ENCODE assay signal across 8 mouse cellular contexts in the genomic region with DNA sequence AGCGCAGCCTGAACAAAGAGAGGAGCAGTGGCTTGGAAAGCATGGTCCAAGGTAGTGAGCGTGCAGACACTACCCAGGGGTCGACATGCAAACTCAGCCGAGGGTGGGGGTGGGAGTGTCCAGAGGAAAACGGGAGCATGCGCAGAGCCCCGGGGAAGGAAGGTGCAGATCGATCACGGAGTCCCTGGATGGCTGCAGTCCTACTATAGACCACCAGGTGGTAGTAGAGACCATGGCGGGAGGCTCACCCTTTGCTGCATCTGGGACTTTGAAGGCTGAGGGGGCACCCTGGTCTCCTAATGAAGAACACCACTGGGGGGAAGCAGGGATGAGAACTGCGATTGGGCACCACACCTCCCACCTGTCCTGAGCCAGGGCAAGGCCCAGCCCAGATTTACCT. TPM values are rescaled to one million over a fixed set of nuclear protein-coding genes. Genes with fewer than 3 reads are reported as not detected.
DNase-seq lines count a peak whose midpoint lies in the region; ATAC-seq and TF ChIP-seq lines count a peak whose summit lies in the region.

No protein-coding gene starts in this region.

- H3K9ac ChIP-seq in intestine, embryonic 14.5 days (ENCODE audit: low read length): peak overlapping the region; percentile 29; the same call in 1 of the 2 replicates
- H3K9ac ChIP-seq in limb, embryonic 15.5 days: 0 out of 2 replicates have a peak overlapping the region, but pooled peaks have one; percentile 14
- H3K9ac ChIP-seq in midbrain, embryonic 16.5 days (ENCODE audit: low read depth, low read length): peak overlapping the region; percentile 40

- 0 out of 2 replicates have a peak, but pooled peaks have one; percentile 6 for ATAC-seq in intestine, embryonic 14.5 days (replicated peaks; ENCODE audit: low FRiP score, low TSS enrichment, low read depth)
- no peak for ATAC-seq in limb, embryonic 15.5 days (ENCODE audit: insufficient number of reproducible peaks, low FRiP score, low TSS enrichment, low read depth)
- peak; percentile 37 for ATAC-seq in midbrain, embryonic 16.5 days

- peak overlapping the region; percentile 53 for H3K4me2 ChIP-seq in intestine, embryonic 14.5 days (ENCODE audit: low read length)
- H3K4me2 ChIP-seq in limb, embryonic 15.5 days: peak overlapping the region; percentile 63
- H3K4me2 ChIP-seq in midbrain, embryonic 16.5 days (ENCODE audit: low read length): peak overlapping the region; percentile 63

- no peaks in the 10 kb centered on the region for H3K9me3 ChIP-seq in intestine, embryonic 14.5 days (ENCODE audit: control insufficient read depth, low read length)
- H3K9me3 ChIP-seq in limb, embryonic 15.5 days: no peaks in the 10 kb centered on the region
- no peaks in the 10 kb centered on the region for H3K9me3 ChIP-seq in midbrain, embryonic 16.5 days (replicated peaks; ENCODE audit: control insufficient read depth, low read length, poor library complexity, severe bottlenecking)

- intact Hi-C loops in gastrocnemius, adult 2 months (cut with DNase I): loop anchor here (1.0 to 10.0 kb wide), 3 partner anchors 14 to 344 kb away; no protein-coding TSS in a partner anchor

- TF ChIP-seq POLR2A in testis, adult 2 months (IDR thresholded peaks at IDR 0.05; ENCODE audit: control insufficient read depth, low read depth, low read length): no peak

- TF ChIP-seq CTCF in testis, adult 2 months (IDR thresholded peaks at IDR 0.05; ENCODE audit: control insufficient read depth, insufficient read depth, insufficient replicate concordance, low read depth, low read length): peak; percentile 77
- TF ChIP-seq CTCF in gastrocnemius, adult 2 months (IDR thresholded peaks at IDR 0.05): peak; percentile 97

- no peaks in the 10 kb centered on the region for H3K36me3 ChIP-seq in testis, adult 2 months (ENCODE audit: control insufficient read depth, insufficient read depth, low read length)
- H3K36me3 ChIP-seq in intestine, embryonic 14.5 days (ENCODE audit: control insufficient read depth, insufficient read depth, low read length): peaks cover 15% of the 10 kb centered on the region
- H3K36me3 ChIP-seq in limb, embryonic 15.5 days: peaks cover 43% of the 10 kb centered on the region
- no peaks in the 10 kb centered on the region for H3K36me3 ChIP-seq in midbrain, embryonic 16.5 days (ENCODE audit: control insufficient read depth, insufficient read depth, low read length)

- DNase-seq in testis, postnatal 14 days (ENCODE audit: low spot score): no peak
- DNase-seq in cerebellum, postnatal 36 days: peak; percentile 75 to 76
- peak; percentile 75 for DNase-seq in gastrocnemius, adult 2 months
- peak; percentile 95 for DNase-seq in intestine, embryonic 14.5 days (ENCODE audit: low spot score)
- DNase-seq in spleen, postnatal 4 days (ENCODE audit: low spot score in 2 of 2): peak; percentile 73 to 90

- no peak overlapping the region for H3K27ac ChIP-seq in testis, adult 2 months (ENCODE audit: control insufficient read depth, insufficient read depth, low read depth, low read length)
- H3K27ac ChIP-seq in gastrocnemius, adult 2 months: no peak overlapping the region
- no peak overlapping the region for H3K27ac ChIP-seq in intestine, embryonic 14.5 days (ENCODE audit: low read depth)
- H3K27ac ChIP-seq in limb, embryonic 15.5 days: no peak overlapping the region
- H3K27ac ChIP-seq in midbrain, embryonic 16.5 days (ENCODE audit: low read length): no peak overlapping the region

- WGBS in intestine, embryonic 14.5 days: 4% methylated on average over 11 of the region's 11 CpGs
- WGBS in limb, embryonic 15.5 days: 2% methylated on average over 11 of the region's 11 CpGs
- WGBS in midbrain, embryonic 16.5 days: 3% methylated on average over 11 of the region's 11 CpGs

- peaks cover 10% of the 10 kb centered on the region for H3K4me1 ChIP-seq in testis, adult 2 months (ENCODE audit: control insufficient read depth, insufficient read depth, low read length)
- peaks cover 35% of the 10 kb centered on the region for H3K4me1 ChIP-seq in intestine, embryonic 14.5 days (replicated peaks; ENCODE audit: control insufficient read depth, insufficient read depth, low read length)
- H3K4me1 ChIP-seq in limb, embryonic 15.5 days: peaks cover 49% of the 10 kb centered on the region
- H3K4me1 ChIP-seq in midbrain, embryonic 16.5 days (ENCODE audit: control insufficient read depth, insufficient read depth, low read length): peaks cover 34% of the 10 kb centered on the region

- H3K27me3 ChIP-seq in testis, adult 2 months (ENCODE audit: control insufficient read depth, insufficient read depth, low read length): no peaks in the 10 kb centered on the region
- no peaks in the 10 kb centered on the region for H3K27me3 ChIP-seq in intestine, embryonic 14.5 days (replicated peaks; ENCODE audit: control insufficient read depth, insufficient read depth, low read length)
- no peaks in the 10 kb centered on the region for H3K27me3 ChIP-seq in limb, embryonic 15.5 days
- no peaks in the 10 kb centered on the region for H3K27me3 ChIP-seq in midbrain, embryonic 16.5 days (ENCODE audit: control insufficient read depth, insufficient read depth, low read depth, low read length)

- H3K4me3 ChIP-seq in testis, adult 2 months (ENCODE audit: control insufficient read depth, low read depth, low read length): no peak overlapping the region
- H3K4me3 ChIP-seq in gastrocnemius, adult 2 months: no peak overlapping the region
- peak overlapping the region; percentile 26 for H3K4me3 ChIP-seq in intestine, embryonic 14.5 days (ENCODE audit: low read depth, low read length)
- H3K4me3 ChIP-seq in limb, embryonic 15.5 days: peak overlapping the region; percentile 29
- H3K4me3 ChIP-seq in midbrain, embryonic 16.5 days (ENCODE audit: low read depth, low read length): peak overlapping the region; percentile 29

RNA-seq across cellular contexts. Expression of a gene that starts 2.6 kb away (rescaled TPM):
- polyA plus RNA-seq in testis, adult 2 months (2012; rRNA removed): 1.1 and 1.6 TPM in 2 replicates
- total RNA-seq in gastrocnemius, adult 2 months (2021): under 1 TPM; 0.15 to 0.20 TPM
- polyA plus RNA-seq in intestine, embryonic 14.5 days (2014; fragmentation: Nextera tagmentation; extraction: Ambion mirVana): 20.6 and 22.2 TPM in 2 replicates
- 30.4 and 34.4 TPM in 2 replicates for polyA plus RNA-seq in limb, embryonic 15.5 days (2015; fragmentation: Nextera tagmentation; extraction: Ambion mirVana)
- 3.7 and 4.2 TPM in 2 replicates for polyA plus RNA-seq in midbrain, embryonic 16.5 days (2015; fragmentation: Nextera tagmentation; extraction: Ambion mirVana)

RNA-seq across cellular contexts. Expression of a gene that starts 9.3 kb away (rescaled TPM):
- 39.7 and 51.1 TPM in 2 replicates for polyA plus RNA-seq in testis, adult 2 months (2012; rRNA removed)
- 10 to 100 TPM; 21.7 to 30.5 TPM for total RNA-seq in gastrocnemius, adult 2 months (2021)
- 30.4 and 31.0 TPM in 2 replicates for polyA plus RNA-seq in intestine, embryonic 14.5 days (2014; fragmentation: Nextera tagmentation; extraction: Ambion mirVana)
- polyA plus RNA-seq in limb, embryonic 15.5 days (2015; fragmentation: Nextera tagmentation; extraction: Ambion mirVana): 94.4 and 106 TPM in 2 replicates
- 60.6 and 78.2 TPM in 2 replicates for polyA plus RNA-seq in midbrain, embryonic 16.5 days (2015; fragmentation: Nextera tagmentation; extraction: Ambion mirVana)

RNA-seq across cellular contexts. Expression of a gene that starts 17.7 kb away (rescaled TPM):
- 9.9 and 13.3 TPM in 2 replicates for polyA plus RNA-seq in testis, adult 2 months (2012; rRNA removed)
- not detected for total RNA-seq in gastrocnemius, adult 2 months (2021)
- polyA plus RNA-seq in intestine, embryonic 14.5 days (2014; fragmentation: Nextera tagmentation; extraction: Ambion mirVana): 13.2 and 15.3 TPM in 2 replicates
- 57.9 and 59.2 TPM in 2 replicates for polyA plus RNA-seq in limb, embryonic 15.5 days (2015; fragmentation: Nextera tagmentation; extraction: Ambion mirVana)
- 40.5 and 59.0 TPM in 2 replicates for polyA plus RNA-seq in midbrain, embryonic 16.5 days (2015; fragmentation: Nextera tagmentation; extraction: Ambion mirVana)

RNA-seq across cellular contexts. Expression of a gene that starts 21.3 kb away (rescaled TPM):
- 108 and 110 TPM in 2 replicates for polyA plus RNA-seq in testis, adult 2 months (2012; rRNA removed)
- total RNA-seq in gastrocnemius, adult 2 months (2021): not detected
- 0.35 and 0.40 TPM in 2 replicates for polyA plus RNA-seq in intestine, embryonic 14.5 days (2014; fragmentation: Nextera tagmentation; extraction: Ambion mirVana)
- polyA plus RNA-seq in limb, embryonic 15.5 days (2015; fragmentation: Nextera tagmentation; extraction: Ambion mirVana): 0.20 and 0.23 TPM in 2 replicates
- 0.09 and 0.25 TPM in 2 replicates for polyA plus RNA-seq in midbrain, embryonic 16.5 days (2015; fragmentation: Nextera tagmentation; extraction: Ambion mirVana)

RNA-seq across cellular contexts. Expression of a gene that starts 24.6 kb away (rescaled TPM):
- polyA plus RNA-seq in testis, adult 2 months (2012; rRNA removed): 74.5 and 81.0 TPM in 2 replicates
- total RNA-seq in gastrocnemius, adult 2 months (2021): not detected
- 0.15 and 0.34 TPM in 2 replicates for polyA plus RNA-seq in intestine, embryonic 14.5 days (2014; fragmentation: Nextera tagmentation; extraction: Ambion mirVana)
- polyA plus RNA-seq in limb, embryonic 15.5 days (2015; fragmentation: Nextera tagmentation; extraction: Ambion mirVana): 0.52 and 0.76 TPM in 2 replicates
- polyA plus RNA-seq in midbrain, embryonic 16.5 days (2015; fragmentation: Nextera tagmentation; extraction: Ambion mirVana): 0.96 and 0.98 TPM in 2 replicates

Comparison
In these comparisons a context has a peak if more than half of its experiments do, and no peak if none do; other contexts are left out.
1. H3K4me3 ChIP-seq: peak in intestine, embryonic 14.5 days (single experiment), limb, embryonic 15.5 days (single experiment) and midbrain, embryonic 16.5 days (single experiment); none in testis, adult 2 months (single experiment) and gastrocnemius, adult 2 months (single experiment).
2. Peak in every context shown above with its lines, with median percentiles within 50 percentile points of each other: H3K4me2 ChIP-seq and H3K9ac ChIP-seq.